Comparison of ENCODE assay signal across 7 mouse cellular contexts in the genomic region with DNA sequence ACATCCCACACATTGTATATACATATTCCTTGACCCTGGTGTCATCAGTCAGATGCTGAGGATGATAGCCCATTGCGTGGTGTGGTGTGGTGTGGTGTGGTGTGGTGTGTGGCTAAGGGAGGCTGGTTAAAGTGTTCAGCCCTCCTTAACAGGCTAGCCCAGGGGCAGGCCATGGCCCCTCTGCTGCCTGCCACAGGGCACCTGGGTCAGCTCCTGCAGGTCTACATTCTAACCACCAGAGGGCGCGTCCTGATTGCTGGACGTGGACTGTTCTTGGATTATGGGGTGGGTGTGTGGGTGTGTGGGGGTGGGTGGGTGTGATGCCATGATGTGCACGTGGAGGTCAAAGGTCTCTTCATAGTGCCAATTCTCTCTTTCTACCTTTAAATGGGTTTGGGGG. TPM values are rescaled to one million over a fixed set of nuclear protein-coding genes. Genes with fewer than 3 reads are reported as not detected.
DNase-seq lines count a peak whose midpoint lies in the region; ATAC-seq and TF ChIP-seq lines count a peak whose summit lies in the region.

No protein-coding gene starts in this region.

- H3K9ac ChIP-seq in hindbrain, postnatal 0 days (replicated peaks; ENCODE audit: low read length) = no peak overlapping the region
- no peak overlapping the region for H3K9ac ChIP-seq in lung, embryonic 16.5 days (ENCODE audit: low read length)

- no peak overlapping the region for H3K27ac ChIP-seq in hindbrain, postnatal 0 days
- no peak overlapping the region for H3K27ac ChIP-seq in lung, embryonic 16.5 days (ENCODE audit: low read length)

- peak; percentile 63 for ATAC-seq in hindbrain, postnatal 0 days
- 0 out of 2 replicates have a peak, but pooled peaks have one; percentile 5 for ATAC-seq in lung, embryonic 16.5 days (ENCODE audit: low read depth)

- TF ChIP-seq CTCF in hindbrain, postnatal 0 days (IDR thresholded peaks at IDR 0.05; ENCODE audit: low read depth) = peak; percentile 90

- no peaks in the 10 kb centered on the region for H3K9me3 ChIP-seq in hindbrain, postnatal 0 days (ENCODE audit: low read length)
- no peaks in the 10 kb centered on the region for H3K9me3 ChIP-seq in lung, embryonic 16.5 days (ENCODE audit: control insufficient read depth, low read length)

- H3K27me3 ChIP-seq in hindbrain, postnatal 0 days (ENCODE audit: insufficient read depth, low read length) = no peaks in the 10 kb centered on the region
- H3K27me3 ChIP-seq in lung, embryonic 16.5 days (ENCODE audit: control insufficient read depth, insufficient read depth, low read depth, low read length) = no peaks in the 10 kb centered on the region

- H3K4me3 ChIP-seq in hindbrain, postnatal 0 days (ENCODE audit: low read length) = no peak overlapping the region
- no peak overlapping the region for H3K4me3 ChIP-seq in lung, embryonic 16.5 days (ENCODE audit: low read length)

- 8% methylated on average over 5 of the region's 5 CpGs for WGBS in hindbrain, postnatal 0 days
- 6% methylated on average over 5 of the region's 5 CpGs for WGBS in lung, embryonic 16.5 days

- no peak overlapping the region for H3K4me2 ChIP-seq in hindbrain, postnatal 0 days (ENCODE audit: low read depth, low read length)
- H3K4me2 ChIP-seq in lung, embryonic 16.5 days (ENCODE audit: low read depth, low read length) = no peak overlapping the region

- H3K4me1 ChIP-seq in hindbrain, postnatal 0 days (ENCODE audit: insufficient read depth, low read length) = 0 out of 2 replicates have a peak, but pooled peaks cover 1% of the 10 kb centered on the region
- H3K4me1 ChIP-seq in lung, embryonic 16.5 days (replicated peaks; ENCODE audit: control insufficient read depth, insufficient read depth, low read length) = no peaks in the 10 kb centered on the region

- peak; percentile 33 to 43 for DNase-seq in layer of hippocampus, postnatal 10 days (ENCODE audit: low spot score in 2 of 2)
- DNase-seq in layer of hippocampus, adult 8-10 months (ENCODE audit: low spot score in 2 of 2) = no peak
- peak; percentile 60 for DNase-seq in MN1 (ENCODE audit: low spot score)
- peak; percentile 30 to 33 for DNase-seq in cerebellum, postnatal 36 days
- DNase-seq in hindbrain, postnatal 0 days (ENCODE audit: low spot score) = peak; percentile 66
- DNase-seq in testis, postnatal 10 days (ENCODE audit: low spot score) = peak; percentile 57

- peaks cover 5% of the 10 kb centered on the region; the same call in 1 of the 2 replicates for H3K36me3 ChIP-seq in hindbrain, postnatal 0 days (ENCODE audit: insufficient read depth, low read length)
- no peaks in the 10 kb centered on the region for H3K36me3 ChIP-seq in lung, embryonic 16.5 days (ENCODE audit: control insufficient read depth, insufficient read depth, low read length)

RNA-seq across cellular contexts. Expression of gene Sgk2, which starts 18.8 kb away (rescaled TPM):
- under 1 TPM; 0.27 to 0.34 TPM for total RNA-seq in layer of hippocampus, postnatal 10 days (2021)
- total RNA-seq in layer of hippocampus, adult 8-10 months (2022) = 1 to 10 TPM in 2 of 4 experiments, under 1 TPM in 2; 0.77 to 1.9 (median 1.3) TPM
- 0.07 and 0.16 TPM in 2 replicates for total RNA-seq in hindbrain, postnatal 0 days (2014; rRNA removed)
- 0.11 and 0.23 TPM in 2 replicates for polyA plus RNA-seq in hindbrain, postnatal 0 days (2015; fragmentation: Nextera tagmentation; extraction: Ambion mirVana)
- polyA plus RNA-seq in lung, embryonic 16.5 days (2015; fragmentation: Nextera tagmentation; extraction: Ambion mirVana) = not detected in 2 replicates

RNA-seq across cellular contexts. Expression of gene L3mbtl1, which starts 25.1 kb away (rescaled TPM):
- 10 to 100 TPM; 25.9 to 30.1 TPM for total RNA-seq in layer of hippocampus, postnatal 10 days (2021)
- total RNA-seq in layer of hippocampus, adult 8-10 months (2022) = 10 to 100 TPM; 10.9 to 18.5 (median 12.1) TPM
- total RNA-seq in hindbrain, postnatal 0 days (2014; rRNA removed) = 10.9 and 38.4 TPM in 2 replicates
- polyA plus RNA-seq in hindbrain, postnatal 0 days (2015; fragmentation: Nextera tagmentation; extraction: Ambion mirVana) = 7.5 and 8.1 TPM in 2 replicates
- polyA plus RNA-seq in lung, embryonic 16.5 days (2015; fragmentation: Nextera tagmentation; extraction: Ambion mirVana) = 0.09 and 0.24 TPM in 2 replicates

RNA-seq across cellular contexts. Expression of gene Srsf6, which starts 37.0 kb away (rescaled TPM):
- 100 to 1,000 TPM; 127 to 146 TPM for total RNA-seq in layer of hippocampus, postnatal 10 days (2021)
- 100 to 1,000 TPM in 3 of 4 experiments, 10 to 100 TPM in 1; 91.5 to 133 (median 110) TPM for total RNA-seq in layer of hippocampus, adult 8-10 months (2022)
- total RNA-seq in hindbrain, postnatal 0 days (2014; rRNA removed) = 87.2 and 99.4 TPM in 2 replicates
- polyA plus RNA-seq in hindbrain, postnatal 0 days (2015; fragmentation: Nextera tagmentation; extraction: Ambion mirVana) = 124 and 135 TPM in 2 replicates
- 166 and 183 TPM in 2 replicates for polyA plus RNA-seq in lung, embryonic 16.5 days (2015; fragmentation: Nextera tagmentation; extraction: Ambion mirVana)

RNA-seq across cellular contexts. Expression of gene Ift52, which starts 48.8 kb away (rescaled TPM):
- 10 to 100 TPM; 25.9 to 29.1 TPM for total RNA-seq in layer of hippocampus, postnatal 10 days (2021)
- total RNA-seq in layer of hippocampus, adult 8-10 months (2022) = 10 to 100 TPM; 32.5 to 38.2 (median 35.5) TPM
- 15.8 and 19.3 TPM in 2 replicates for total RNA-seq in hindbrain, postnatal 0 days (2014; rRNA removed)
- 31.8 and 33.0 TPM in 2 replicates for polyA plus RNA-seq in hindbrain, postnatal 0 days (2015; fragmentation: Nextera tagmentation; extraction: Ambion mirVana)
- 49.8 and 50.6 TPM in 2 replicates for polyA plus RNA-seq in lung, embryonic 16.5 days (2015; fragmentation: Nextera tagmentation; extraction: Ambion mirVana)

Comparison
In these comparisons a context has a peak if more than half of its experiments do, and no peak if none do; other contexts are left out.
1. DNase-seq: peak in layer of hippocampus, postnatal 10 days (2 of 2), MN1 (single experiment), cerebellum, postnatal 36 days (2 of 2), hindbrain, postnatal 0 days (single experiment) and testis, postnatal 10 days (single experiment); none in layer of hippocampus, adult 8-10 months (0 of 2).